Mouse (Mus musculus): ENCODE data around the gene Gmeb1. TPM values are rescaled to one million over a fixed set of nuclear protein-coding genes. Genes with fewer than 3 reads are reported as not detected.

Gmeb1 gene
- total and polyA plus RNA-seq, 2 experiments from 2014 or later, result 10.6 to 30.5 TPM

GRCm38 (mm10) chr4:132217781-132218180 lies 43.6 kb downstream of the Gmeb1 start:
- no peak overlapping the region for H3K4me3 ChIP-seq (ENCODE audit: low read depth, low read length)
- no peak for TF ChIP-seq CTCF (IDR thresholded peaks at IDR 0.05)
- no peaks in the 10 kb centered on the region for H3K36me3 ChIP-seq (ENCODE audit: insufficient read depth, low read length)
- 89% methylated on average over 2 of the region's 2 CpGs for WGBS
- DNase-seq (ENCODE audit: low spot score) (no peak), ATAC-seq (ENCODE audit: low FRiP score) (no peak)
- no peaks in the 10 kb centered on the region for H3K27me3 ChIP-seq (ENCODE audit: insufficient read depth, low read length)
- no peak overlapping the region for H3K4me2 ChIP-seq (ENCODE audit: low read depth, low read length, poor library complexity, severe bottlenecking)
- no peaks in the 10 kb centered on the region for H3K9me3 ChIP-seq (ENCODE audit: low read length)
- H3K27ac ChIP-seq (ENCODE audit: low read depth, low read length), result no peak overlapping the region
- H3K9ac ChIP-seq (replicated peaks; ENCODE audit: low read length, poor library complexity, severe bottlenecking), result no peak overlapping the region
- no peaks in the 10 kb centered on the region for H3K4me1 ChIP-seq (ENCODE audit: insufficient read depth, low read length)

GRCm38 (mm10) chr4:132216602-132217001 lies 44.8 kb downstream of the Gmeb1 start:
- Histone ChIP-seq H3K4me2 (ENCODE audit: low read depth, low read length, poor library complexity, severe bottlenecking) (no peak overlapping the region), H3K27ac (ENCODE audit: low read depth, low read length) (no peak overlapping the region), H3K36me3 (ENCODE audit: insufficient read depth, low read length) (no peaks in the 10 kb centered on the region), H3K9me3 (ENCODE audit: low read length) (no peaks in the 10 kb centered on the region), H3K9ac (replicated peaks; ENCODE audit: low read length, poor library complexity, severe bottlenecking) (no peak overlapping the region), H3K4me1 (ENCODE audit: insufficient read depth, low read length) (no peaks in the 10 kb centered on the region), H3K27me3 (ENCODE audit: insufficient read depth, low read length) (no peaks in the 10 kb centered on the region), H3K4me3 (ENCODE audit: low read depth, low read length) (no peak overlapping the region)
- WGBS, result 73% methylated on average over 1 of the region's 1 CpGs
- no peak for ATAC-seq (ENCODE audit: low FRiP score)
- TF ChIP-seq CTCF (IDR thresholded peaks at IDR 0.05), result no peak
- DNase-seq (ENCODE audit: low spot score), result no peak

- no peak overlapping the region for H3K9ac ChIP-seq (replicated peaks; ENCODE audit: low read length, poor library complexity, severe bottlenecking)
- no peaks in the 10 kb centered on the region for H3K27me3 ChIP-seq (ENCODE audit: insufficient read depth, low read length)
- no peaks in the 10 kb centered on the region for H3K4me1 ChIP-seq (ENCODE audit: insufficient read depth, low read length)
- H3K36me3 ChIP-seq (ENCODE audit: insufficient read depth, low read length), result no peaks in the 10 kb centered on the region
- no peak overlapping the region for H3K27ac ChIP-seq (ENCODE audit: low read depth, low read length)
- H3K9me3 ChIP-seq (ENCODE audit: low read length), result no peaks in the 10 kb centered on the region
- DNase-seq (ENCODE audit: low spot score) (no peak), ATAC-seq (ENCODE audit: low FRiP score) (no peak)
- no peak overlapping the region for H3K4me2 ChIP-seq (ENCODE audit: low read depth, low read length, poor library complexity, severe bottlenecking)
- H3K4me3 ChIP-seq (ENCODE audit: low read depth, low read length), result no peak overlapping the region
- 80% methylated on average over 4 of the region's 4 CpGs for whole genome bisulfite sequencing
- no peak for TF ChIP-seq CTCF (IDR thresholded peaks at IDR 0.05)
Observed at GRCm38 (mm10) chr4:132214847-132215246, 46.6 kb downstream of the Gmeb1 start.

GRCm38 (mm10) chr4:132211953-132212734 lies 49.3 kb downstream of the Gmeb1 start, which contains the start of gene Ythdf2:
Gene Ythdf2 (minus strand): TSS chr4:132212303.
- ATAC-seq (ENCODE audit: low FRiP score) (peak; percentile 98), DNase-seq (ENCODE audit: low spot score) (peak; percentile 98)
- H3K27me3 ChIP-seq (ENCODE audit: insufficient read depth, low read length), result no peaks in the 10 kb centered on the region
- peak within 1 kb of the TSS; percentile 97 for H3K27ac ChIP-seq (ENCODE audit: low read depth, low read length)
- TF ChIP-seq CTCF (IDR thresholded peaks at IDR 0.05), result peak; percentile 86
- H3K36me3 ChIP-seq (ENCODE audit: insufficient read depth, low read length), result 0 out of 2 replicates have a peak, but pooled peaks cover 3% of the 10 kb centered on the region
- peak within 1 kb of the TSS; percentile 87 for H3K4me2 ChIP-seq (ENCODE audit: low read depth, low read length, poor library complexity, severe bottlenecking)
- H3K9ac ChIP-seq (replicated peaks; ENCODE audit: low read length, poor library complexity, severe bottlenecking), result peak within 1 kb of the TSS; percentile 97
- 0 out of 2 replicates have a peak, but pooled peaks cover 5% of the 10 kb centered on the region for H3K4me1 ChIP-seq (ENCODE audit: insufficient read depth, low read length)
- H3K9me3 ChIP-seq (ENCODE audit: low read length), result no peaks in the 10 kb centered on the region
- peak within 1 kb of the TSS; percentile 99 for H3K4me3 ChIP-seq (ENCODE audit: low read depth, low read length)
- 2% methylated on average over 71 of the region's 78 CpGs for WGBS

- Histone ChIP-seq H3K4me2 (ENCODE audit: low read depth, low read length, poor library complexity, severe bottlenecking) (peak overlapping the region; percentile 87), H3K9ac (replicated peaks; ENCODE audit: low read length, poor library complexity, severe bottlenecking) (peak overlapping the region; percentile 97), H3K9me3 (ENCODE audit: low read length) (no peaks in the 10 kb centered on the region), H3K4me3 (ENCODE audit: low read depth, low read length) (peak overlapping the region; percentile 99), H3K36me3 (ENCODE audit: insufficient read depth, low read length) (peaks cover 3% of the 10 kb centered on the region; the same call in 1 of the 2 replicates), H3K27me3 (ENCODE audit: insufficient read depth, low read length) (no peaks in the 10 kb centered on the region), H3K4me1 (ENCODE audit: insufficient read depth, low read length) (0 out of 2 replicates have a peak, but pooled peaks cover 5% of the 10 kb centered on the region), H3K27ac (ENCODE audit: low read depth, low read length) (peak overlapping the region; percentile 97)
- TF ChIP-seq CTCF (IDR thresholded peaks at IDR 0.05), result no peak
- WGBS, result under 1% methylated on average over 68 of the region's 89 CpGs
- DNase-seq (ENCODE audit: low spot score) (peak; percentile 20), ATAC-seq (ENCODE audit: low FRiP score) (peak; percentile 79)
Observed at GRCm38 (mm10) chr4:132211091-132211942, 50.1 kb downstream of the Gmeb1 start.

All from midbrain, postnatal 0 days (tissue).